Mouse (Mus musculus): ENCODE measurements at regions not wholly inside any gene's neighbourhood (a gene's known extent, or its start where the extent isn't known, plus 50 kb on each side); places are given as distances from the start of the nearest gene placed in this dataset.

DNA sequence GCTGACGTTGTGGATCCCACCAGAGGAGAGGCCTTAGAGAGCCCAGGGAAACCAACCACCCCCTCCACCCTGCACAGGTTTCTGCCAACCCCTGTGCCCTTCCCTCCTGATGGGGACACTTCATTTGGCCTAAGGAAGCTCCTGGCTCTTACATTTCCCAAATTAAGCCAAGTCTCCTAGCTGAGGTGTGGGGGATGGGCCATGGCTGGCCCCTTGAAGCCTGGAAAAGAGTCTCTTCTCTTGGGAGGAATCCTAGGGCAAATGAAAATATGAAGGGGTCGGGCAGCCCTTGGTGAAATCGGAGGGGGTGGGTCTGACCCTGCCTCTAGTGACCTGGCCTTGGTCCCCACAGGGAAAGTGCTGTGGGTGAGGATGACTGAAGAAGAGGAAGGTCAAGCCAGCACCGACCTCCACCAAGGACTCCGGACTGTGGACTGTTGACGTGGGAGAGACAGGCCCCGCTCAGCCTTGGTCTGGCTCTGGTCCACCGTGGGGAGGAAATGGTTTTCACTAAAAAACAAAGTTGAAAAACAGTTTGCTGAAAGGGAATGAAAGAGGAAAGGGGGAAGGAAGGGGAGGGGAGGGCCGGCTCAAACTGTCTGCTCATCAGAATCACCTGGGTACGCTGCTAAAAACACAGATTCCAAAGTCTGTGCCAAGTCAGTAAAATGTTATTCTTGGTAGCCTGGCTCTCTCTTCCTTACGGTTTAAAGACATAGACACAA, 150.0 kb downstream of the Zfp36l2 start:
- no peak for DNase-seq (ENCODE audit: low spot score in 2 of 2)
- intact Hi-C loops (cut with DNase I): no loop called here

DNA sequence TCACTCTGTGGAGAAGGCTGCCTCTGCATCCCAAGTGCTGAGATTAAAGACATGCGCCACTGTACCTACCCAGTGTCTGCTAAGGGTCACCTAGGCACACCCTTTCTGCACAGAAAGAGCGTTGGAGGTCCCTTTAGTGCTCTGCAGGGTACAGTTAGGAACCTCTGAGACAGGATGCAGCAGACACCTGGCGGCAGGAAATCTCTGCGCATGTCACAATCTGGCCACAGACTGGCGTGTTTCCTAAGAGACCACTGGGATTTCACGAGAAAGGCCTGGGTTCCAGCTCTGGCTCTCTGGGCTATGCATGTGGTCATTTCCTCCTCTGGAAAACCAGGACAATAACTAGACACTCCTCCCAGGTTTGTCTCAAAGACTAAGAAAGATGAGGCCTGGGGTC, 151.7 kb downstream of the Zfp36l2 start:
- intact Hi-C loops (cut with DNase I): no loop called here
- DNase-seq (ENCODE audit: low spot score in 2 of 2): no peak

DNA sequence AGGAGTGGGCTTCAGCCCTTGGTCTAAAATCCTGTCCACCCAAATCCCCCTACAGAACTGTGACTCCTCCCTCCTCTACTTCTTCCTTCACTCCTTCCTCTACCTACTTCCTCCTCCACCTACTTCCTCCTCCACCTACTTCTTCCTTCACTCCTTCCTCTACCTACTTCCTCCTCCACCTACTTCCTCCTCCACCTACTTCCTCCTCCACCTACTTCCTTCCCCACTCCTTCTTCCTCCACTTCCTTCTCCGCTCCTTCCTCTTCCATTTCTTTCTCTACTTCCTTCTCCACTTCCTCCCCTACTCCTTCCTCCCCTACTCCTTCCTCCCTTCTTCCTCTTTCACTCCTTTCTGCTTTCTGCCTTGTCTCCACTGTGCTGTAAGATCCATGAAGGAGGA, 152.9 kb downstream of the Zfp36l2 start:
- intact Hi-C loops (cut with DNase I): no loop called here

DNA sequence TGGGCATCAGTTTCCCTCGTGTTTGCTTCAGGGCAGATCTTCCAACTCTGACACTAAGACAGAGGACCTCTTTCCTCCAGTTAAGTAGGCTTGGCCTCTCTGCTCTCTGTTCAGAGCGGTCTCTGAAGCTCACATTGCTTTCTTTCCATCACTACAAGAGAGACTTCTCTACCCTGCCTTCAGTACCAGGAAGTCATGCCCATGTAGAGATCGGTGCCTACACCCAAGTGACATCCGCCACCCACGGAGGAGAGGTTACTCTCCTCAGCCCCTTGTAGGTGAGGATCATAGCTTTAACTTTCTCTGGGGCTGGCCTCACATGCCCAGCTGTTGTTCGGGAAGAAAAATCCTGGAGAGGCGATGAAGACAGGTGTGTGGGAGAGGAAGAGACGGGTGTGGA, 155.3 kb downstream of the Zfp36l2 start:
- DNase-seq (ENCODE audit: low spot score in 2 of 2): no peak
- intact Hi-C loops (cut with DNase I): no loop called here

More for the DNA sequence above, 152.9 kb downstream of the Zfp36l2 start:
- DNase-seq (ENCODE audit: low spot score in 2 of 2): no peak

DNA sequence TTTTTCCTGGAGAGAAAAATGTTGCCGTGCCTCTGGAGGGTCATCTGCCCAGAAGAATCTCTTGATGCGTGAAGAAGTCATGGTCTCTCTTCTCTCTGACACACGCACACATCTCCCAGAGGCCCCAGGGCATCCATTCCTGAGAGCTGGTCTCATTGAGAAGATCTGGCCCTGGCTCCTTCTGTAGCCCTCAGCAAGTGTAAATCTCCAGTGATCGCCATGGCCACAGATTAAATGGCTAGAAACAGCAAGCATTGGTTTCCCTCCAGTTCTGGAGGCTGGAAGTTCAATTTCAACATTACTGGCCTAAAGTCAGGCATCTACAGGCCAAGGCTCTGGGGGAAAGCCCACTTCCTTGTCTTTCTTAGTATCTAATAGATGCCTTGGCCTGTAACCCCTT, 155.9 kb downstream of the Zfp36l2 start:
- DNase-seq (ENCODE audit: low spot score in 2 of 2): no peak
- intact Hi-C loops (cut with DNase I): no loop called here

DNA sequence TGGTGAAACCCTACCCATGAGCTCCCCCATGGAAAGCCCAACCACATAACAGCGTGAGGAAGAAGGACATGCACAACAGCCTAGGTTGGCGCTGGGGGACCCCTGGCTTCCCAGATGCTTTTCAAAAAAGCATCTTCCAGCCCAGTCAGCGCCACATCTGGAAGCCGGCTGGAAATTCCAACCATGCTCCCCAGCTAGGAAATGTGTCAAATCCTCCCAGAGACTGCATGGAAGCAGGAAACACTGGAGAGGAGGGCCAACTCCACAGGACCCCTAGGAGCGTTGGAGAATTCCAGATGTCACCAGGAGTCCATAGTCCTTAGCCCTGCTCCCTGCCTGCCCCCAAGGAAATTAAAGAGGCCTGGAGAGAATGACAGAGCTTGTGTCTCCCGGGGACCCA, 156.4 kb downstream of the Zfp36l2 start:
- DNase-seq (ENCODE audit: low spot score in 2 of 2): no peak
- intact Hi-C loops (cut with DNase I): no loop called here

DNA sequence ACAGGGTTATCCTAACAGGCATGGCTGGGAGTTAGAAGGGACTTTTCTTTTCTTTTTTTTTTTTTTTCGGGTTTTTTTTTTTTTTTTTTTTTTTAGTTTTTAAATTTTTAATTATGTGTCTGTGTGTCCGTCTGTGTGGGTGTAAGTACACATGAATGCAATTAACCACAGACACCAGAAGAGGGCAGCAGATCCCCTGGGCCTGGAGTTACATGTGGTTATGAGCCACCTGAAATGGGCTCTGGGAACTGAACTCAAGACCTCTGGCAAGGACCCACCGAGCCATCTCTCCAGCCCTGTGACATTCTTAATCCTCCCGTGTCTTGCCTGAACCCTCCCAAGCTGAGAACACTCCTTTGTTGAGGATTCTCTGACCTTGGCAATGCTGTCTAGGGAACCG, 157.0 kb downstream of the Zfp36l2 start:
- intact Hi-C loops (cut with DNase I): no loop called here
- DNase-seq (ENCODE audit: low spot score in 2 of 2): no peak

DNA sequence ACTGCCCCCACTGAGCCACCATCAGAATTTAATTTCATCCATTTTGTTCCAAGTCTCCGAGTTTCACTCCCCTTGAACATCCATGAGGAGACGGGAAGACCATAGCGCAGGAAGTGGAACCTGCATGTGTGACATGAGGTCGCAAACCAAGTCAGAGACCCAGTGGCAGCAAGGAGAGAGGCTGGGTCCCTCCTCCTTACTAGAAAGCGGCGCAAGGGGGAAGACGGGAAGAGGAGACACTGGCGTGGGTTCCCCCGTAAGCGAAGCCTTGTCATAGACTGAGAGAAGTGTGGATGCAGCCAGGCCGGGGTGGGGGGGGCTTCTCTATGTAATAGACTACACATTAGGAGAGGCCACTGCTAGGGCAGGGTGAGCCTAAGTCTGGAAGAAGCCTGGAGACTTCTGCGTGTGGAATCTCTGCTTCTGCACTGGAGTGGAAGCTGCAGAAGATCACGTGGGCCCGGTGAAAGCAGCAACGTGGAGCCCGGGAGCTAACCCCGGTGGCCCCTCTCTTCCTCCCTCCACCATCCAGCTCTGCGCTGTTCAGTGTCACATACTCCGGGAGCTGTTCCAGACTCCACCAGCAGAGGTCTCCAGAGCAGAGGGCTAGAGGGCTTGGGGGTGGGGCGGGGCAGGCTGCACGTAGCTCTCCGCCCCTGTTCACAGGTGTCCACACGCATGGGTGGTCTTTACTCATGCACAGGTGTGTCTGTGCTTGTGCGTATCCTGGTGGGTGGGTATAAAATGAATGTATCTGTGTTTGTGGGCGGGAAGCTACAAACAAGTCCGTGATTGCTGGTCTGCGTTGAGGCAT, 159.4 kb downstream of the Zfp36l2 start:
- intact Hi-C loops (cut with DNase I): loop anchor here (5.0 to 10.0 kb wide), 2 partner anchors 126 to 356 kb away; no protein-coding TSS in a partner anchor
- DNase-seq (ENCODE audit: low spot score in 2 of 2): peak; percentile 74 to 80

DNA sequence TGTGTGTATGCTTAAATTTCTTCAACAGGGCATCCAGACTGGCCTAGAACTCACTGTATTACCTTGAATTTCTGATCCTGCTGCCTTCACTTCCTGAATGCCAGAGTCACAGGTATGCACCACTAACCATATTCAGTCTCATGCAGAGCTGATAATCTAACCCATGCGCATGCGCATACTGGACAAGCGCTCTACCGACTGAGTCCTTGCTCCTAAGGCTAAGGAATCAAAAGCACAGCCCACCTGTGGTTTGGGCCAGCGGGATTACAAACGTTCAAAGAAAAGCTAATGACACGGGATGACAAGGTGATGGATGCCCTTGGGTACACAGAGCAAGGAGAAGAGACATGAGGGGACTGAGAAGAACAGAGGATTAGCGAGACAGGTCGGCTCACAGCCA, 160.5 kb downstream of the Zfp36l2 start:
- no peak for DNase-seq (ENCODE audit: low spot score in 2 of 2)
- intact Hi-C loops (cut with DNase I): loop anchor here (5.0 to 10.0 kb wide), 2 partner anchors 125 to 358 kb away; no protein-coding TSS in a partner anchor

DNA sequence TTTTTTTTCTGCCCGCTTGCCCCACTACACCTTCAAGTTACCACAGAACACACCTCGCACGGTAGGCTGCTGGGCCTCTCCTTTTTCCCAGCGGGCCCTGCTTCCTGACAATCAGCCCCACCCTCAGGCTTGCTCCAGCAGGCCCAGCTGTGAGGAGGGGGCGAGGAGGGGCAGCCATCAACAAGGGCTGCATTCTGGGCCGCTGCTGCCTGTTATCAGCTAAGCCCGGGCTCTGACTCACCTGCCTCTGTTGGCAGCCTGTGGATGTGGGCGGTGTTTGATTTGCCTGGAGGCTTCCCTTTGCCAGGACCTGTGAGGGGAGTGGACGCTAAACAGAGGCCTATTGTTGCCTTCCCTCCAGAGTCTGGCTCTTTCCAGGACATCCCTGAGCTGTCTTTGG, 161.6 kb downstream of the Zfp36l2 start:
- intact Hi-C loops (cut with DNase I): loop anchor here (5.0 to 10.0 kb wide), 2 partner anchors 124 to 359 kb away; no protein-coding TSS in a partner anchor
- DNase-seq (ENCODE audit: low spot score in 2 of 2): peak in 1 of 2 experiments; percentile 34

DNA sequence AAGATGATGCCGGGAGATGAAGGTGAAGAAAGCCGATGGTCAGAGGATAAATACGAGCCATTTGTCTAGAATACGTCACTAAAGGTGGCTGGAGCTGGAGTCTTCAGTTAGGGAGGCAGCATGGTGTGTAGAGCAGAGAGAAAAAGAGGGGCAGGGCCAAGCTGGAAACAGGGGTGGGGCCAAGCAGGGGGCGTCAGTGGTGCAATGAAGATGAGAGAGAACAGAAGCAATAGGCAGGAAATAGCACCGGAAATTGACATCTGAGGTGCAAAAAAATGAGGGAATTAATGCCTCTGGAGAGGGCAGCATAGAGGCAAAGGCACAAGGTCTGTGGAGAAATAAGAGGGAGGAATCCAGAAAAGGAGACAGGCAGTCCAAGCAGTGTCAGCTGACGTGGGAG, 165.4 kb downstream of the Zfp36l2 start:
- no peak for DNase-seq (ENCODE audit: low spot score in 2 of 2)
- intact Hi-C loops (cut with DNase I): loop anchor here (10.0 kb wide), 1 partner anchor 362 kb away; no protein-coding TSS in a partner anchor

DNA sequence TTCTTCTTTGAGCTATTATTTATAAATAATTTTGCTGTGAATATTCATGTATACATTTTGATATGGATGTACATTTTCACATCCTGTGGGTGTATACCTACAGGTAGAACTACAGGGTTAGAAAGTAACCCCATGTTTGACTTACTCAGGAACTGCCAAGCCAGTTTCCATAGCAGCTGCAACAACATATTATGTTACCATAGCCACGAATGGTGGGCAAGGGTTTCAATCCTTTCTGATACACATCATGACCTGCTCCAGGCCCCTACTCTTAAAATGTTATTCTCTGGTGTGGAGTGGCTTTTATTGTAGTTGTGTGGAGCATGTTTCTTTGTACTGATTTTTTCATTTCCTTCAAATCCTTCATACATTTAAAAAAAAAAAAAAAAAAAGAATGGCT, 168.9 kb downstream of the Zfp36l2 start:
- intact Hi-C loops (cut with DNase I): no loop called here
- no peak for DNase-seq (ENCODE audit: low spot score in 2 of 2)

DNA sequence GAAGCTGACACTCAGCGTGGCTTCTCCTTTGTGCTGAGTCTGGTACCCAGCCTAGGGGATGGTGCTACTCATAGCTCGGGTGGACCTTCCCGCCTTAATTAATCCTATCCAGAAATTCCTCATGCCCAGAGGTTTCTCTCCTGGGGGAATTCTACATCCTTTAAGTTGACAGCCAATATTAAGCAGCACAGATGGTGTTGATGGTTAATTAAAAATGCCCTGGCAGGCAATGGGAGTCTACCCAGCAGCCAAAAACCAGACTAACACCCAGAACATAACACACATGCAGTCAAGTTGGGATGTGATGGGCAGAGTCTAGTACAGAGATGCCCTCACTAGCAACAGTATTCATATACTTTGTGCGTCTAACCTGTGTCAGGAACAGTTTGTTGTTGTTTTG, 169.9 kb downstream of the Zfp36l2 start:
- no peak for DNase-seq (ENCODE audit: low spot score in 2 of 2)
- intact Hi-C loops (cut with DNase I): no loop called here

DNA sequence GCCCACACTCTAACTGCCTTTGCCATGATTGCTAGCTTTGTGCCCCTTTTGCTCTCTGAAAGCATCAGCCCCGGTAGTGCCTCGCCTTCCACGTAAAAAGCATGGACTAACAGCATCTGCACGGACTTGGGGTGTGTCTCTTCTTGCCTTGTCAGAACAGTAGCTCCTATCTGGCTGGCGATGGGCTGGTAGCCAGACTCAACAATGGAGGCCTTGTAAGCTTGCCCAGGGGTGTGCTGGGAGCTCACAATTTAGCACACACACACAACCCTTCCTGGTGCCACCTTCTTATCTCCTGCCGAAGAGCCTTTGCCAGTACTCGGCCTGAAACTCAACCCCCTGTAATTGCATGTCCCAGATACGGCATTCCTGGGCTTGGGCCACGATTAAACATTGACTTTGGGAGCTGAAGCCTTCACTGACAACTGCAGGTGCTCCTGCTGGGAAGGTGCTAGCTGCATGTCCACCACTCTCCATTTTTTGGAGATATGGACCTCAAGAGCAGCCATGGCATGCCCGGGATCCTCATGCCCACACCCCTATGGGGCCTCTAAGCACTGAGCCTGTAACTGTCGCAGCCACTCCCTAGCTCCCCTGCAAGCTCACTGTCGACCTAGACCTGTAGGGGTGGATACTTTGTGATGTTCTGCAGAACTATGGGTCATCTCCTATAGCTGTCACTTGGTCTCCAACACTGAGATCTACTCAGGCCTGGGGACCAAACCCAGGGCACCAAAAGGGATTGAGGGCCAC, 166.7 kb upstream of the Haao start:
- intact Hi-C loops (cut with DNase I): no loop called here
- DNase-seq (ENCODE audit: low spot score in 2 of 2): no peak

DNA sequence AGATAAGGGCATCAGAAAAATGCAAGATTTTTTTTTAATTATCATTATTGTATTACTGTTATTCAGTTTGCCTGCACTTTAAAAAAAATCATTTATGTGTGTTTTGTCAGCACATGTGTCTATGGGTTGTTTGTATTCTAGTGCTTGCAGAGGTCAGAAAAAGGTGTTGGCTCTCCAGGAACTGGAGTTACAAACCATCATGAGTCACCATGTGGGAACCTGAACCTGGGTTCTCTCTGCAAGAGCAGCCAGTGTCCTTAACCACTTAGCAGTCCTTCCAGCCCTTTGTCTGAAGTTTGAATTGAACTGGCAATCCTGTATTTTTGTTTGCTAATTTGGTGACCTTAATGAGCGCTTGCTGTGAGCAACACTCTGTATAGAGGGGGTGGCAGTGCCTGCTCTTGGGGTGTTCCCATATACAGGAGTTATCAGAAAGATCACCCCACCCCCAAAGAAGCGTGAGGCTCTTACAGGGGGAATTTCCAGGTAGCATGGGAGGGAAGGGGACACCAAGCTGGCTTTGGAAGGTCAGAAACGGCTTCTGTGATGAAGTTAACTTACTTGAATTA, 162.8 kb upstream of the Haao start:
- DNase-seq (ENCODE audit: low spot score in 2 of 2): no peak
- intact Hi-C loops (cut with DNase I): no loop called here

DNA sequence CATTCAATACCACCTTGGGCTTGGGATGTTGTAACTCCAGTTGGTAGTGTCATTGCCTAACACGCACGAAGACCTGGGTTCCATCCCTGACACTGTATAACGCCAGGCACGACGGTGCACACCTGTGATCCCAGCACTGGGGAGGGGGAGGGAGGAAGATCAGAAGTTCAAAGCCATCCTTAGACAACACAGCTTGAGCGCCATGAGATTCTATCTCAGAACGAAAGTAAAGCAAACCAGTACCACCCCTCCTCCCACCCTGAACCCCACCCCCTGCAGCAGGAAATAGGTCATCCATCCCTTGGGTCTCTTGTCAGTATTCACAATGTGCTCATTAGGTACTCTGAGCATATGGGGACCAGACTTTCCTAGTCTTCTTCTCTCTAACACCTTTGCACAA, 162.2 kb upstream of the Haao start:
- no peak for DNase-seq (ENCODE audit: low spot score in 2 of 2)
- intact Hi-C loops (cut with DNase I): no loop called here

DNA sequence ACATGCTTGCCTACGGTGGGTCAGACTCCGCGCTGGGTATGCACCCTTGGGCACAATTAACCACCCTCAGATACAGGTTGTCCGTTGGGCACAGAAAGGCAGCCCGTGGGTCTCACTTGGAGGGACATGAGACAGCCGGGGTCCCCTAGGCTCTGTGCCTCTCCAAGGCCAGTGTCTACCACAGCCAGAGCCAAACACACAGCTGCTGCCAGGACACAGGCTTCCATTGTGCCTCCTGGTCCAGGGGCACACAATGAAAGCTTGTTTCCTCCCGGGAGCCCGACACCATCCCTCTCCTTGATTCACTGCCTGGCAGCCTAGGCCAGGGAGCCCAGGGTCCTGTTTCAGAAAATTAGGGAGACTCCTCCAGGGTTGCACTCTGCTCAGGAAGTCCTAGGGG, 161.4 kb upstream of the Haao start:
- intact Hi-C loops (cut with DNase I): no loop called here
- DNase-seq (ENCODE audit: low spot score in 2 of 2): peak; percentile 23 to 38

DNA sequence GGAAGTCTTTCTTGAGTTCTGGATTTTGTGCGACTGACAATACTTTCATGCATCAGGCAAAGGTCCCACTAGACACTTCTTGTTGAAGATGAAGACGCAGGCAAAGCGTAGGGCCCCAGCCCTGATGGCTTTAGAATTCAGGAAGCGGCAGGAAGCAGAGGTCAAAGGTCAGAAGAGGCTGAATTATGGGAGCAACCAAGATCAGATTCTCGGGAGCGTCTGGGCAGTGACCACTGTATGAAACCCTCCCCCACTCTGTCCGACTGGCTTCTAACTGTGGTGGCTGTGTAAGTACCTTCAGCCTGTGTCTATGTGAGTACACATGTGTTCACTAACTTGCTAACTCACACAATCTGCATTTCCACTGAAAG, 160.9 kb upstream of the Haao start:
- intact Hi-C loops (cut with DNase I): no loop called here
- DNase-seq (ENCODE audit: low spot score in 2 of 2): no peak

DNA sequence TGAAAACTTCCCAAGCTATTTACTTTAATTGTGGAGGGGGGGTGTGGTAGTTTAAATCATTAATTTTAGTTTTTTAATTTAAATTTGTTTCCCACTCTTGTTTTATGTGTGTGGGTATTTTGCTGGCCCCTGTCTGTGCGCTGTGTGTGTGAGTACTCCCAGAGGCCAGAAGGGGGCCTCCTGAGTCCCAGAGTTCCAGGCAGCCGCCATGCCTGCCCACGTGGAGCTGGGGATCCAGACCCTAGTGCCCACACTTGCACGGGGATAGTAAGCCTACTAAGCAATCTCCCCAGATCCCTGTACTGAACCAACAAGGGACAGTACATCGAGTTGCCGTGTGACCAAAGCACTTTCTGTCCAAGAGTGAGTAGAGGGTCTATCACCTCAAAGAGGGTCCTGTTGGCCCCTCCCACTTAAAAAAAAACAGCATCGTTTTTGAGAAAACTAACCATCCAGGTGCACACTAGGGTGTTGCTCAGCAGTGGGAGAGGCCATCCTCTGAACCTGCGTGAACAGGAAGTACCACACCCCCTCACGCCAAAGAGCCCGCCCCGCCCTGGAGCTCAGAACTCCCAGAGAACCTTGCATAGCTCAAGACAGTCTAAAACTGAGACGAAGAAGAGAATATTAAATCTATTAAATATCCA, 160.4 kb upstream of the Haao start:
- intact Hi-C loops (cut with DNase I): no loop called here
- DNase-seq (ENCODE audit: low spot score in 2 of 2): no peak

DNA sequence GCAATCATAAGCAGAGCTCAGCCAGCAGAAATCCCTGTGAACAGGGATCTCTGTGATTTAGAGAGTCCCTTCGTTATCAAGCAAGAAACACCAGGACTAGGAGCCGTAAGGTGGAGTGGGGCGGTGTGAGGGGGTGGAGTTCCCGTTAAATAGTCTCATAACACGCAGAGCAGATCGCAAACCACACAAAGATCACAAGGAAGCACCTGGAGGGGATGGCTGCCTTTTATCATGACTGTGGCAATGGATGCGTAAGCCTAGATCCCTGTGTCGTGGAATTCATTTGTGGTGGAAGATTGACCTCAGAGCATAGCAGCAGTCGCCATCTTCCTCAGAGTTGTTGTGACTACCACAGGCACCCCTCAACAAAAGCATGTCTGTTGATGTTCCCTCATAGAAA, 159.0 kb upstream of the Haao start:
- DNase-seq (ENCODE audit: low spot score in 2 of 2): no peak
- intact Hi-C loops (cut with DNase I): no loop called here

Measured in left cerebral cortex, postnatal 36 days (tissue).